Mouse (Mus musculus) thymus, postnatal 14 days (tissue): Measurements from ENCODE around the gene Acan.

Source experiments
- DNase-seq: peaks from one replicate; pipeline ENCODE4 v3.0.0; 2021

Gene Acan

DNA sequence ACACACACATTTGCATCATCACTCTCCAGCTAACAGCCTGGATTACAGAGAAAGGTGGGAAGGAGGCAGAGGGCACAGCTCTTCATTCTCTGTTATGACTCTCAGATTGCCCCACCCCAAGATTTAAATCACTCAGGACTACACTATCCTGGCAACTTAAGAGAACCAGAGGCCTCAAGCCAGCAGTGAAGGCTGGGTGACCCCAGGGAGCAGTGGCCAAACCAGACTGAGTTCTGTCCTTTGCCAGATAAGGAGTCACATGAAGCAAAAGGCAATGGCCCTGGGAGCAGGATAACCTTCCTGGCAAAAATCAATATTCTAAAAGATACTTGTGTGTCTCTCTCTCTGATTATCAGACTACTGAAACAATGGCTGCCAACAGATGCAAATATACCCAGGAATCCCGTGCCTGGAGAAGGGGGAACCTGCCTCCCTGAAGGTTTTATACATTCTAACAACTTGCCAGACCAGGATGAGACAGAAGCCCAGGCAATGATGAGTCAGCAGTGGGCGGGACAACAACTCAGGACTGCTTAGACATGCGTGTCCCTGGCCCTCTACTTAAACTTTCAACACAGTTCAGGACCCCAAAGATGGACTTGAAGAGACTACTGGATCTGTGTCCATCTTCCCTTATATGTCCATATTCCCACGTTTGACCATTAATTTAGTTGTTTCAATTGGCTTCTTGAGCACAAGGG lies 86.8 kb downstream of the Acan start:
- DNase-seq = no peak

DNA sequence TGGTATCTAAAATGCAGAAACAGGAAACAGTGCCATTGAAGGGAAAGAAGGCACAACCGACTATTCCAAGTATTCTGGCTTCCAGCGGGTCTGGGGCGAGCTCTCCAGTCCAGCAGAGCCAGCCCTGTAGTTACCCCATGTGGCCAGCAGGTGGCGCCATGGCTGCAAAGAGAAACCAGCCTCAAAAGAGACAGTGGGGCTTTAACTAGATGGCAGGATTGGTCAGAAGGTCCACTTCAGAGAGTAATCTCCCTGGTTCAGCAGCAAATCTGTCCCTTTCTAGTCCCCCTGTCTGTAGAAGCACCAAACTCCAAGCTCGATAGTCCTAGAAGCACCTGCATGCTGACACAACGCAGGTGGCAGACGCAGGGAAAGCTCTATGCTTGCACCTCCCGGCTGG lies 87.6 kb downstream of the Acan start:
- peak; percentile 71 for DNase-seq

DNA sequence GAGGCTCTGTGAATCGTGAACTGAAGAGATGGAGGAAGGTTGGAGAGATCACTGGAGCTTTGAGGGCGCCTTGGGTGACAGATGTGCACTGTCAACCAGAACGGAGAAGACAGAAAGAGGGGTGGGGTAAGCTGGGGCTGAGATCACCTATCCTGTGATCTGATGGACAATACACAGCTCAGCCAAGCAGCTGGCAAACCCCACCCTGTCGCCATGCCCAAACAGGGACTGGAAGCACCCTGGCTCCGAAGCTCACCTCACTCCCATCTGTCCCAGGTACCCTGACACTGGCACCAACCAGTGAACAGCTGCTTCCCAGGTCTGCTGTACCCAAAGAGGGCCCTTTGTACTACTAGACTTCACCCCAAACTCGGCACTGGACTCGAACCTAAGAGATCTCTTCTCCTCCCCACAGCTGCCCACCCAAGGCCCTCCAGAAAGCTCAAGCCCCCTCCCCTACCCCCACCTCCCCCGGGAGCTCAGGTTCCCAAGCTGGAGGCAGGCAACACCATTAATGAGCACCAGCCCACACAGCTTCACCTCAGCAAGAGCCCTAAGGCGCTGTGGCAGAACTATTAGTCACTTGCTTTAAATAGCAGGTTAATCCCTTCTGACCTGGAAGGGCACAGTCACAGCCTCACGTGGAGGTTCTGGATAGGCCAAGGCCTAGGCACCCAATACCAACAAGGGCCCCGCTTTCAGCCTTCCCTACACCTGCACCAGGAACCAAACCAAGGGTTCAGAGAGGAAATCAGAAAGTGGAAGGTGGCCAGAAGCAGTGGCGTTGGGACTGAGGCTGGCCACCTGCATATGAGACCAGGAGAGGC lies 93.9 kb downstream of the Acan start:
- DNase-seq = peak; percentile 24

DNA sequence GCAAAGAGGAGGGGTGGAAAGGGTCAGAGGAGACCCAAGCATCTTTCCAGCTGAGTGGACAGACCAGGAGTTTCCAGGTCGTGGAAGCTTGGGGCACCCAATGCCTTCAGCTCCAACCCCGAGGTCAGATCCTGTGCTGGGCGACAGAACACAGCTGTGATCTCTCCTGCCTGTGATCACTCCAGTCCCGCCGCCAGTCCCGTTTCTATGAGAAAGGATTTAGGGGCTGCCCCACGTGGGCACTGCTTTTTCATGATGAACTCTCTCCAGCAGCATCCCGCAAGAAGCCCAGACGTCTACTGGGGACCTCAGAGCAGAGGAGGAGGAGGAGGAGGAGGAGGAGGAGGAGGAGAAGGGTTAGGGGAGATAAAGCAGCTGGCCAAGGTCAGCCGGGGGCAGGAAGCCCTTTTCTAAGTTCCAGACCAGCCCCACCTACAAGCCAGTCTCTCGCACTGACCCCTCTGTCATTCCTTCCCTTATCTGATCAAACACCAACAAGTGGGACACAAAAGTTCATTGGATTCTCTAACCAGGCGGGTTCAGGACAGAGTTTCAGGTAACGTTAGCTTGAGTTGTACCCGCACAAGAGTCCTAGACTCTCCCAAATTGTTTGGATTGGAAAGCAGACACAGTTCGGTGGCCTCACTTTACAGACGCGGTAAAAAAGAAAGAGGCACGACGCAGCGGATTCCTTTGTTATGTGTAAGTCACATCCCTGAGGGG lies 94.8 kb downstream of the Acan start:
- no peak for DNase-seq

DNA sequence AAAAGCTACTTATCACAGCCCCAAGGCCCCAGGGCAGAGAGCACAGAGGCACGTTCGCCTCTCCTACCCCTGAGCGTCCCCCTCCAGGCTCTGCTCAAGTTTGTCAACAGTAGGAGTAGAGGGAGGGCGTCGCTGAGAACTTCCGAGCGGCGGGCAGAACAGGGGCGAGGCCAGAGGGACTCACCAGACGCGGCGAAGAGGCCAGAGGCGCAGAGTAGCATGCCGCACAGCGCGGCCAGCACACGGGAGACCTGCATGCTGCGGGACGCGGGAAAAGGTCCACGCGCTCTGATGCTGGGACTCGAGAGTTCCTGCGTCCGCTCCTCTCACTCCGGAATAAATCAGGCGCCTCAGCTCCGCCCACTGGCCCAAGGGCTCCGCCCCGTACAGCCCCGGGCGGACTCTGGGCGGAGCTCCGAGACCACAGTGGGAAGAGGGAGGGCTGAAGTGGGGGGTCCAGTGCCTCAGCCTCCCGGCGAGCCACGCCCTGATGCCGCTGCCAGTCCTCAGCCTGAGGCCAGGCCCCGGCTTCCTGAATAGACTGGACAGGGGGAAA lies 95.5 kb downstream of the Acan start, which contains the start of gene Mfge8:
Gene Mfge8 (minus strand): TSS at position 350 of the 556 bp plus-strand sequence.
- DNase-seq = peak; percentile 80

DNA sequence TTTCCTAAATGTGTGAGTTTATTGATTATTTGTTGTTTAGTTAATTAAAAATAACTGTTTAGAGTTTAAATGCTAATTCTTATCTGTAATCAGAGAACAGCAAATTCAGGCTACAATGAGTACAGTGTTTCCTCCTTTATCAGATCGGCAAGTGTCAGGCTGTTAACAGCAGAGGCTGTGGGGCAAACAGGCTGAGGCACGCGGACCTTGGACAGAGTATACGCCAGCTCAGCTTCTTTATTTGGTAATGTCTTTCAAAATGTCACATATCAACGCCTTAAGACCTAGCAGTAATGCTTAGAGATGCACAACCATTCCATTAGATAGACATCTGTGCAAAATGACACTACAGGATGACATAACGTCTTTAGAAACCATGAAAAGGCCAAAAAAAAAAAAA lies 96.2 kb downstream of the Acan start:
- DNase-seq = no peak

DNA sequence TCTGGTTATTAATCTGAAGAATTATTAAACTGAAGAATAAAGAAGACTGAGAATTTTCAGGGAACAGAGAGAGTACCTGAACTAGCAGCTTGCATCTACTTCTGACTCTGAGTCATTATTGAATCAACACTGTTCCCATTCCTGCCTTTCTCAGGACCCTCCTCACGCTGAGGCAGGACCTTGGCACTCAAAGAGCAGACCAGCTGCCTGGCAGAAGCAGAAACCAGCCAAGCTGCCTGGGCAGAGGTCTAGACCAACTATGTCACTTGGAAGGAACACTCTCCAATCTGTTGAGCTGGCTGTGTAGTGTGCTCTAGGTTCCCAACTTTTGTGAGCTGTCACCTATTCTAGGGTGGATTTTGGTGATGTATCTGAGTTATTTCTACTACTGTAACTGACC lies 106.1 kb downstream of the Acan start:
- no peak for DNase-seq
